In the genomic region with DNA sequence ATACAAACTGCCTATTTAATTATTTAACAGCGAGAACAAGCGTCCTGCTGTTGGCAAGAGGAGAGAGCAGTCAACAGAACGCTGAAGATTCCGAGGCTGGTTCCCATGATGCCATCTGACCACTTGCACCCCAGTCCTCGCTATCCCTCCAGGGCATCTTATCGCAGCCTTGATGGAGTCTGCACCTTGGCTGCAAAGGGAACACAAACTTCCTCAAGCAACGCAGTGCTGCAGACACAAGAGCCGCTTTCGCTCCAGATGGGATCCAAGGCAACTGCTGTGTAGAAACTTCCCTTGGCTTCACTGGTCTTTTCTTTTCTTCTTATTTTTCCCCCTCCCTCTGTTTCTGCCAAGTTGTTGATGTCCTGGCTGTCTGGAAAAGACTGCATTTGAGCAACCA, we compare ENCODE assay signal across 12 mouse cellular contexts.
"Had no signal": no experiment of that assay in that cellular context is flagged by ENCODE, and none has a peak within 500 bp of the region (broad histone marks: within the 10 kb centered on the region; RNA-seq: fewer than 3 reads in every experiment).

No protein-coding gene starts in this region.

- DNase-seq: kidney, postnatal 25 days; liver; liver, embryonic 13.5 days; liver, postnatal 0 days; lung, postnatal 14 days; thymus, postnatal 4 days had no signal

- H3K4me1 ChIP-seq: limb, embryonic 12.5 days; liver, embryonic 13.5 days; lung, embryonic 15.5 days had no signal

- H3K9me3 ChIP-seq: limb, embryonic 12.5 days; liver, embryonic 13.5 days; lung, embryonic 15.5 days had no signal

- H3K9ac ChIP-seq: limb, embryonic 12.5 days; liver, embryonic 13.5 days; liver, postnatal 0 days; lung, embryonic 15.5 days; midbrain, embryonic 12.5 days had no signal

- H3K27ac ChIP-seq: limb, embryonic 12.5 days; liver, embryonic 13.5 days; lung, embryonic 15.5 days; macrophage; midbrain, embryonic 12.5 days; stomach, postnatal 0 days had no signal

- H3K27me3 ChIP-seq: limb, embryonic 12.5 days; liver, embryonic 13.5 days; lung, embryonic 15.5 days; megakaryocyte, embryonic 14.5 days had no signal

- ATAC-seq: liver, postnatal 0 days had no signal

- H3K4me3 ChIP-seq: limb, embryonic 12.5 days; liver, embryonic 13.5 days; lung, embryonic 15.5 days; megakaryocyte, embryonic 14.5 days; midbrain, embryonic 12.5 days had no signal

- H3K4me2 ChIP-seq: limb, embryonic 12.5 days; liver, embryonic 13.5 days; lung, embryonic 15.5 days; midbrain, embryonic 12.5 days had no signal

- H3K36me3 ChIP-seq: limb, embryonic 12.5 days; liver, embryonic 13.5 days; lung, embryonic 15.5 days; midbrain, embryonic 12.5 days had no signal
